Mouse (Mus musculus): Measurements from ENCODE around the gene Atxn10.

DNA sequence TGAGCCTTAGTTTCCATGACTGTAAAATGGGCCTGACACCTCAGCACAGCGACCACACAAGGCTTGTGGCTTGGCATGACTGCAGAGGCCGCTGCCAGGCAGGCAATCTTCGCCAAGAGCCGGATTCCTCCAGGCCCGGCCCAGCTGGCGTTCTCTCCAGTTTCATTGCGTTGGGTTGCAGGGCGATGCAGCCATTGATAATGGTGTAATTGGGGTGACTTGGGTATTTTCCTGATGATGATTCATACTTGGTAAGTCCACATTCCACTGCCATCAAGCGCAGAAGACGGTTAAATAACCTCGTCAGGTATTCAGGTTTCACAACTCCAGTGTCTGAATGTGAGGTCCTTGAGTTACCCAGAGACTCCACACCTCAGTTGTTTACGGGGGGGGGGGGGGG lies 143.3 kb downstream of the Atxn10 start:
- TF ChIP-seq CTCF (IDR thresholded peaks at IDR 0.05; ENCODE audit: insufficient read depth, low read length) (no peak), POLR2A (IDR thresholded peaks at IDR 0.05; ENCODE audit: borderline replicate concordance, extremely low read depth, low read depth, low read length) (no peak)

Measured in lung, adult 2 months (tissue).